9 mouse cellular contexts compared by ENCODE assay signal in genomic region chr5:53326491-53326890, GRCm38 (mm10). TPM values are rescaled to one million over a fixed set of nuclear protein-coding genes. Genes with fewer than 3 reads are reported as not detected.
DNase-seq lines count a peak whose midpoint lies in the region; ATAC-seq lines count a peak whose summit lies in the region.
"Had no signal": no experiment of that assay in that cellular context is flagged by ENCODE, and none has a peak within 500 bp of the region (broad histone marks: within the 10 kb centered on the region; RNA-seq: fewer than 3 reads in every experiment).

No protein-coding gene starts in this region.

- ATAC-seq in forebrain, embryonic 14.5 days, result peak; percentile 44
- ATAC-seq in forebrain, embryonic 11.5 days (replicated peaks; ENCODE audit: low FRiP score), result no peak
- ATAC-seq in midbrain, embryonic 11.5 days (ENCODE audit: low FRiP score), result 0 out of 2 replicates have a peak, but pooled peaks have one; percentile 25
- ATAC-seq in limb, embryonic 15.5 days (ENCODE audit: insufficient number of reproducible peaks, low FRiP score, low TSS enrichment, low read depth), result 0 out of 2 replicates have a peak, but pooled peaks have one; percentile 18
- ATAC-seq in neural tube, embryonic 14.5 days (ENCODE audit: low read depth), result peak; percentile 45

- no peak overlapping the region for H3K4me2 ChIP-seq in forebrain, embryonic 14.5 days (ENCODE audit: low read length)
- no peak overlapping the region for H3K4me2 ChIP-seq in forebrain, embryonic 11.5 days (ENCODE audit: low read depth, low read length, severe bottlenecking)
- no peak overlapping the region for H3K4me2 ChIP-seq in midbrain, embryonic 11.5 days
- H3K4me2 ChIP-seq in limb, embryonic 15.5 days, result peak overlapping the region; percentile 29; the same call in 1 of the 2 replicates
- no peak overlapping the region for H3K4me2 ChIP-seq in neural tube, embryonic 14.5 days (ENCODE audit: low read depth, low read length)
- H3K4me2 ChIP-seq: liver, embryonic 15.5 days had no signal

- H3K27ac ChIP-seq in forebrain, embryonic 14.5 days (ENCODE audit: low read depth, low read length), result no peak overlapping the region
- H3K27ac ChIP-seq in forebrain, embryonic 11.5 days (ENCODE audit: low read depth, low read length), result no peak overlapping the region
- H3K27ac ChIP-seq in midbrain, embryonic 11.5 days (ENCODE audit: low read depth, low read length), result no peak overlapping the region
- no peak overlapping the region for H3K27ac ChIP-seq in midbrain, embryonic 10.5 days (replicated peaks)
- H3K27ac ChIP-seq in limb, embryonic 15.5 days, result no peak overlapping the region
- H3K27ac ChIP-seq in neural tube, embryonic 14.5 days (ENCODE audit: low read depth, low read length), result no peak overlapping the region
- H3K27ac ChIP-seq: liver, embryonic 15.5 days had no signal

- WGBS in forebrain, embryonic 14.5 days, result 81% methylated on average over 5 of the region's 5 CpGs
- 79% methylated on average over 5 of the region's 5 CpGs for WGBS in forebrain, embryonic 11.5 days
- WGBS in midbrain, embryonic 11.5 days, result 83% methylated on average over 5 of the region's 5 CpGs
- WGBS in midbrain, embryonic 10.5 days, result 76% methylated on average over 5 of the region's 5 CpGs
- 62% methylated on average over 5 of the region's 5 CpGs for WGBS in limb, embryonic 15.5 days
- WGBS in neural tube, embryonic 14.5 days, result 49% methylated on average over 5 of the region's 5 CpGs

- no peaks in the 10 kb centered on the region for H3K9me3 ChIP-seq in forebrain, embryonic 14.5 days (replicated peaks; ENCODE audit: control insufficient read depth, low read length)
- H3K9me3 ChIP-seq in forebrain, embryonic 11.5 days (ENCODE audit: control insufficient read depth, low read length), result no peaks in the 10 kb centered on the region
- H3K9me3 ChIP-seq in midbrain, embryonic 11.5 days (ENCODE audit: control insufficient read depth, low read length), result no peaks in the 10 kb centered on the region
- H3K9me3 ChIP-seq in midbrain, embryonic 10.5 days (replicated peaks), result no peaks in the 10 kb centered on the region
- no peaks in the 10 kb centered on the region for H3K9me3 ChIP-seq in limb, embryonic 15.5 days
- no peaks in the 10 kb centered on the region for H3K9me3 ChIP-seq in neural tube, embryonic 14.5 days (ENCODE audit: control insufficient read depth, low read length)
- H3K9me3 ChIP-seq: liver, embryonic 15.5 days had no signal

- no peaks in the 10 kb centered on the region for H3K27me3 ChIP-seq in forebrain, embryonic 14.5 days (replicated peaks; ENCODE audit: control insufficient read depth, insufficient read depth, low read length)
- H3K27me3 ChIP-seq in forebrain, embryonic 11.5 days (ENCODE audit: control insufficient read depth, insufficient read depth, low read length), result no peaks in the 10 kb centered on the region
- H3K27me3 ChIP-seq in midbrain, embryonic 11.5 days (ENCODE audit: control insufficient read depth, insufficient read depth, low read length), result no peaks in the 10 kb centered on the region
- H3K27me3 ChIP-seq in midbrain, embryonic 10.5 days (ENCODE audit: low read depth, poor library complexity, severe bottlenecking), result peaks cover 10% of the 10 kb centered on the region; the same call in 1 of the 2 replicates
- peaks cover 6% of the 10 kb centered on the region; the same call in 1 of the 2 replicates for H3K27me3 ChIP-seq in limb, embryonic 15.5 days
- H3K27me3 ChIP-seq in neural tube, embryonic 14.5 days (ENCODE audit: control insufficient read depth, insufficient read depth, low read length), result no peaks in the 10 kb centered on the region
- H3K27me3 ChIP-seq: liver, embryonic 15.5 days had no signal

- H3K4me1 ChIP-seq in forebrain, embryonic 14.5 days (ENCODE audit: control insufficient read depth, insufficient read depth, low read length), result peaks cover 7% of the 10 kb centered on the region
- H3K4me1 ChIP-seq in forebrain, embryonic 11.5 days (replicated peaks; ENCODE audit: control insufficient read depth, insufficient read depth, low read length), result peaks cover 6% of the 10 kb centered on the region; the same call in 1 of the 2 replicates
- H3K4me1 ChIP-seq in midbrain, embryonic 11.5 days (ENCODE audit: control insufficient read depth, insufficient read depth, low read length), result peaks cover 7% of the 10 kb centered on the region; the same call in 1 of the 2 replicates
- H3K4me1 ChIP-seq in midbrain, embryonic 10.5 days, result peaks cover 35% of the 10 kb centered on the region
- peaks cover 11% of the 10 kb centered on the region; the same call in 1 of the 2 replicates for H3K4me1 ChIP-seq in limb, embryonic 15.5 days
- H3K4me1 ChIP-seq in neural tube, embryonic 14.5 days (ENCODE audit: control insufficient read depth, insufficient read depth, low read length), result peaks cover 8% of the 10 kb centered on the region; the same call in 1 of the 2 replicates
- H3K4me1 ChIP-seq: liver, embryonic 15.5 days had no signal

- no peak overlapping the region for H3K4me3 ChIP-seq in forebrain, embryonic 14.5 days (ENCODE audit: low read depth, low read length)
- H3K4me3 ChIP-seq in forebrain, embryonic 11.5 days (ENCODE audit: low read depth, low read length), result no peak overlapping the region
- no peak overlapping the region for H3K4me3 ChIP-seq in midbrain, embryonic 11.5 days (ENCODE audit: low read depth, low read length)
- H3K4me3 ChIP-seq in midbrain, embryonic 10.5 days, result no peak overlapping the region
- H3K4me3 ChIP-seq in limb, embryonic 15.5 days, result no peak overlapping the region
- no peak overlapping the region for H3K4me3 ChIP-seq in neural tube, embryonic 14.5 days (ENCODE audit: low read depth, low read length)
- H3K4me3 ChIP-seq: liver, embryonic 15.5 days had no signal

- DNase-seq in forebrain, embryonic 14.5 days (ENCODE audit: low spot score), result no peak
- no peak for DNase-seq in forebrain, embryonic 11.5 days (ENCODE audit: low spot score)
- DNase-seq in midbrain, embryonic 11.5 days (ENCODE audit: low spot score, missing footprints), result no peak
- no peak for DNase-seq in midbrain, embryonic 10.5 days (ENCODE audit: low spot score)
- DNase-seq in urinary bladder, adult 18-20 months (ENCODE audit: low spot score in 2 of 2), result no peak
- no peak for DNase-seq in urinary bladder, postnatal 14 days (ENCODE audit: low spot score)

- no peak overlapping the region for H3K9ac ChIP-seq in forebrain, embryonic 14.5 days (ENCODE audit: low read length)
- H3K9ac ChIP-seq in forebrain, embryonic 11.5 days (ENCODE audit: low read length), result no peak overlapping the region
- no peak overlapping the region for H3K9ac ChIP-seq in midbrain, embryonic 11.5 days (ENCODE audit: low read length)
- H3K9ac ChIP-seq in limb, embryonic 15.5 days, result no peak overlapping the region
- H3K9ac ChIP-seq in neural tube, embryonic 14.5 days (replicated peaks; ENCODE audit: low read depth, low read length), result no peak overlapping the region
- H3K9ac ChIP-seq: liver, embryonic 15.5 days had no signal

- no peaks in the 10 kb centered on the region for H3K36me3 ChIP-seq in forebrain, embryonic 14.5 days (ENCODE audit: control insufficient read depth, insufficient read depth, low read length)
- no peaks in the 10 kb centered on the region for H3K36me3 ChIP-seq in forebrain, embryonic 11.5 days (ENCODE audit: control insufficient read depth, insufficient read depth, low read length)
- no peaks in the 10 kb centered on the region for H3K36me3 ChIP-seq in midbrain, embryonic 11.5 days (ENCODE audit: control insufficient read depth, insufficient read depth, low read length)
- no peaks in the 10 kb centered on the region for H3K36me3 ChIP-seq in midbrain, embryonic 10.5 days
- H3K36me3 ChIP-seq in limb, embryonic 15.5 days, result no peaks in the 10 kb centered on the region
- H3K36me3 ChIP-seq in neural tube, embryonic 14.5 days (ENCODE audit: control insufficient read depth, insufficient read depth, low read length), result no peaks in the 10 kb centered on the region
- H3K36me3 ChIP-seq: liver, embryonic 15.5 days had no signal

RNA-seq across cellular contexts. Expression of gene Smim20, which starts 59.6 kb away (rescaled TPM):
- polyA plus RNA-seq in forebrain, embryonic 14.5 days (2014; fragmentation: Nextera tagmentation; extraction: Ambion mirVana), result 68.1 and 95.4 TPM in 2 replicates
- 71.3 and 75.4 TPM in 2 replicates for polyA plus RNA-seq in forebrain, embryonic 11.5 days (2014; fragmentation: Nextera tagmentation; extraction: Ambion mirVana)
- polyA plus RNA-seq in midbrain, embryonic 11.5 days (2014; fragmentation: Nextera tagmentation; extraction: Ambion mirVana), result 69.1 and 71.0 TPM in 2 replicates
- polyA plus RNA-seq in midbrain, embryonic 10.5 days (2016; fragmentation: Nextera tagmentation; extraction: Ambion mirVana), result 70.9 and 74.1 TPM in 2 replicates
- polyA plus RNA-seq in limb, embryonic 15.5 days (2015; fragmentation: Nextera tagmentation; extraction: Ambion mirVana), result 80.7 and 87.5 TPM in 2 replicates
- 84.6 and 93.4 TPM in 2 replicates for polyA plus RNA-seq in neural tube, embryonic 14.5 days (2014; fragmentation: Nextera tagmentation; extraction: Ambion mirVana)
